9 mouse cellular contexts compared by ENCODE assay signal in genomic region chr9:95072450-95072955, GRCm38 (mm10).
DNase-seq lines count a peak whose midpoint lies in the region; ATAC-seq and TF ChIP-seq lines count a peak whose summit lies in the region.
"Had no signal": no experiment of that assay in that cellular context is flagged by ENCODE, and none has a peak within 500 bp of the region (broad histone marks: within the 10 kb centered on the region; RNA-seq: fewer than 3 reads in every experiment).

No protein-coding gene starts in this region.

- H3K27ac ChIP-seq in hindbrain, embryonic 15.5 days (replicated peaks): 0 out of 2 replicates have a peak overlapping the region, but pooled peaks have one; percentile 53
- H3K27ac ChIP-seq in hindbrain, embryonic 10.5 days: no peak overlapping the region
- H3K27ac ChIP-seq: liver, embryonic 15.5 days had no signal

- no peak overlapping the region for H3K4me2 ChIP-seq in hindbrain, embryonic 15.5 days
- H3K4me2 ChIP-seq: liver, embryonic 15.5 days had no signal

- no peak overlapping the region for H3K4me3 ChIP-seq in hindbrain, embryonic 15.5 days
- H3K4me3 ChIP-seq in hindbrain, embryonic 10.5 days: no peak overlapping the region
- H3K4me3 ChIP-seq: liver, embryonic 15.5 days had no signal

- no peaks in the 10 kb centered on the region for H3K27me3 ChIP-seq in hindbrain, embryonic 15.5 days
- no peaks in the 10 kb centered on the region for H3K27me3 ChIP-seq in hindbrain, embryonic 10.5 days (ENCODE audit: insufficient read depth, poor library complexity, severe bottlenecking)
- H3K27me3 ChIP-seq: liver, embryonic 15.5 days had no signal

- no peak for DNase-seq in hindbrain, embryonic 10.5 days (ENCODE audit: low spot score)
- peak; percentile 50 for DNase-seq in brain, embryonic 14.5 days (ENCODE audit: low read depth)
- DNase-seq in kidney, adult 11 months: peak; percentile 32
- peak; percentile 59 to 61 for DNase-seq in lung, postnatal 4 days
- DNase-seq in left cerebral cortex, postnatal 25 days (ENCODE audit: low spot score in 2 of 2): no peak
- DNase-seq in B cell, adult 2 months: no peak
- no peak for DNase-seq in ovary, postnatal 36 days (ENCODE audit: low spot score)

- H3K9me3 ChIP-seq in hindbrain, embryonic 15.5 days: no peaks in the 10 kb centered on the region
- H3K9me3 ChIP-seq in hindbrain, embryonic 10.5 days: 0 out of 2 replicates have a peak, but pooled peaks cover 5% of the 10 kb centered on the region
- H3K9me3 ChIP-seq: liver, embryonic 15.5 days had no signal

- H3K4me1 ChIP-seq in hindbrain, embryonic 15.5 days (replicated peaks): peaks cover 21% of the 10 kb centered on the region
- peaks cover 30% of the 10 kb centered on the region for H3K4me1 ChIP-seq in hindbrain, embryonic 10.5 days (replicated peaks)
- H3K4me1 ChIP-seq: liver, embryonic 15.5 days had no signal

- no peaks in the 10 kb centered on the region for H3K36me3 ChIP-seq in hindbrain, embryonic 15.5 days
- H3K36me3 ChIP-seq in hindbrain, embryonic 10.5 days: no peaks in the 10 kb centered on the region
- H3K36me3 ChIP-seq: liver, embryonic 15.5 days had no signal

- 0 out of 2 replicates have a peak, but pooled peaks have one; percentile 42 for ATAC-seq in hindbrain, embryonic 15.5 days (ENCODE audit: low FRiP score, low read depth)

- H3K9ac ChIP-seq in hindbrain, embryonic 15.5 days: no peak overlapping the region
- H3K9ac ChIP-seq: liver, embryonic 15.5 days had no signal

- TF ChIP-seq POLR2A in brain, embryonic 14.5 days (IDR thresholded peaks at IDR 0.05; ENCODE audit: borderline replicate concordance, extremely low read depth, insufficient read depth, insufficient read length, poor library complexity, severe bottlenecking): no peak

- whole genome bisulfite sequencing in hindbrain, embryonic 15.5 days: 65% methylated on average over 14 of the region's 14 CpGs
- WGBS in hindbrain, embryonic 10.5 days: 74% methylated on average over 14 of the region's 14 CpGs

- TF ChIP-seq CTCF in brain, embryonic 14.5 days (IDR thresholded peaks at IDR 0.05; ENCODE audit: borderline replicate concordance, extremely low read depth, insufficient read depth, insufficient read length): no peak

- intact Hi-C loops in left cerebral cortex, postnatal 25 days (cut with DNase I): loop anchor here (5.0 kb wide), 2 partner anchors 105 to 335 kb away; no protein-coding TSS in a partner anchor

Comparison
In these comparisons a context has a peak if more than half of its experiments do, and no peak if none do; other contexts are left out.
1. DNase-seq: peak in brain, embryonic 14.5 days (single experiment), kidney, adult 11 months (single experiment) and lung, postnatal 4 days (2 of 2); none in hindbrain, embryonic 10.5 days (single experiment), left cerebral cortex, postnatal 25 days (0 of 2), B cell, adult 2 months (0 of 2) and ovary, postnatal 36 days (single experiment).